Mouse (Mus musculus): ENCODE results near the gene Cxxc4. TPM values are rescaled to one million over a fixed set of nuclear protein-coding genes. Genes with fewer than 3 reads are reported as not detected.

Gene Cxxc4
- polyA plus RNA-seq, 1 experiment from 2014 or later = 32.7 TPM

GRCm38 (mm10) chr3:134239971-134240717 is 3.9 kb downstream of the Cxxc4 start:
- peak; percentile 64 for ATAC-seq (ENCODE audit: low FRiP score)
- H3K9ac ChIP-seq (ENCODE audit: low read depth, low read length) = peak overlapping the region; percentile 91
- under 1% methylated on average over 27 of the region's 61 CpGs for WGBS
- H3K36me3 ChIP-seq (ENCODE audit: control insufficient read depth, insufficient read depth, low read length) = no peaks in the 10 kb centered on the region
- 0 out of 2 replicates have a peak, but pooled peaks cover 2% of the 10 kb centered on the region for H3K4me1 ChIP-seq (replicated peaks; ENCODE audit: control insufficient read depth, insufficient read depth, low read length)
- peak overlapping the region; percentile 100 for H3K27ac ChIP-seq (ENCODE audit: low read depth, low read length)
- DNase-seq (ENCODE audit: low spot score) = peak; percentile 84
- no peaks in the 10 kb centered on the region for H3K9me3 ChIP-seq (ENCODE audit: control insufficient read depth, low read length)
- H3K4me3 ChIP-seq (ENCODE audit: low read depth, low read length) = peak overlapping the region; percentile 71
- H3K27me3 ChIP-seq (ENCODE audit: control insufficient read depth, insufficient read depth, low read length) = no peaks in the 10 kb centered on the region
- peak overlapping the region; percentile 86 for H3K4me2 ChIP-seq (replicated peaks; ENCODE audit: low read depth, low read length)

DNA sequence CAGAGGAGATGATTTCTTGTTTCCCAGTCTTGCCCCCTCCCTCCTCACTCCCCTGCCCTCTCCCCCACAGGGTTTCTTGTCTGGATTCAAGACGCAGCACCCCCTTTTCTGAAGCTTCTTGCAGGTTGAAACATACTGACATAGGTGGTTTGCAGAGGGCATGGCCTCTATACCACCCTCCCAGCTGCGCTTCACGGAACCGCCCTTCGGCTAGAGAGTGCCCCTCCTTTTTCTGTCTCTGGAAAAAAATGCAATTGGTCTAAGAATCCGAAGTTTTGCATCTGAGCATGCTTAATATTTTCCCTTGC is 4.4 kb downstream of the Cxxc4 start:
- H3K9ac ChIP-seq (ENCODE audit: low read depth, low read length) = peak overlapping the region; percentile 91
- peak overlapping the region; percentile 71 for H3K4me3 ChIP-seq (ENCODE audit: low read depth, low read length)
- peak overlapping the region; percentile 86 for H3K4me2 ChIP-seq (replicated peaks; ENCODE audit: low read depth, low read length)
- H3K27me3 ChIP-seq (ENCODE audit: control insufficient read depth, insufficient read depth, low read length) = no peaks in the 10 kb centered on the region
- H3K4me1 ChIP-seq (replicated peaks; ENCODE audit: control insufficient read depth, insufficient read depth, low read length) = 0 out of 2 replicates have a peak, but pooled peaks cover 2% of the 10 kb centered on the region
- H3K27ac ChIP-seq (ENCODE audit: low read depth, low read length) = peak overlapping the region; percentile 100
- DNase-seq (ENCODE audit: low spot score) = peak; percentile 52
- no peaks in the 10 kb centered on the region for H3K9me3 ChIP-seq (ENCODE audit: control insufficient read depth, low read length)
- no peak for ATAC-seq (ENCODE audit: low FRiP score)
- WGBS = 4% methylated on average over 6 of the region's 6 CpGs
- H3K36me3 ChIP-seq (ENCODE audit: control insufficient read depth, insufficient read depth, low read length) = no peaks in the 10 kb centered on the region

DNA sequence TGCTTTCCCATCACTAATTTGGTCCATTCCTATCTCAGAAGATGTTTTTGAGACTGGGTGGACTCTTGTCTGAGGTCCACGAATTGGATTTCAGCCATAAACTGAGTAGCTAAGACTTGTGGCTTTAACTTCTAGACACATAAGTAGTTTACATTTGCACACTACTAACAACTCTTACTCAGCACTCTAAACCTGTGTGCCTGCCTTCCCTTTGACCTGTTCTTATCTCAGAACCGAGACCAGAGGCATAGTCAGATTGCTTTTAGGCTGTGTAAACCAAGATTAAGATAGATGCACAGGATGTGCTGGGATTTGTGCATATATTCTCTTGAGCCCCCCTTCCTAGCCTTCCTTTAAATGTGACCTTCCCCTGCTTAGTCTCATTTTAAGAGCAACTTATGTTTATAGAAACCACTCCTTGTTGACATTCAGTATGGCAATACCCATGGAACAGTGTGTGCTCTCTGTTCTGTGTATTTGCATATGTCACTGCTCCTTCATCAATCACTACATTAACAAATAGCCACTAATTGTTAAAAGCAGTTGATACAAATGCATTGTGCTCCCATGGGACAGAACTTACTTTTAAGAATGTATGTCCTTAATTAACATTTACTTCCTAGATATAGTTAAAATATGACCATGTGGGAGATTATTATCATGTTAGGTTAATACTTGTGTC is 7.0 kb downstream of the Cxxc4 start:
- peak; percentile 11 for DNase-seq (ENCODE audit: low spot score)
- ATAC-seq (ENCODE audit: low FRiP score) = no peak
- Histone ChIP-seq H3K9me3 (ENCODE audit: control insufficient read depth, low read length) (no peaks in the 10 kb centered on the region), H3K27ac (ENCODE audit: low read depth, low read length) (no peak overlapping the region), H3K9ac (ENCODE audit: low read depth, low read length) (no peak overlapping the region), H3K36me3 (ENCODE audit: control insufficient read depth, insufficient read depth, low read length) (no peaks in the 10 kb centered on the region), H3K27me3 (ENCODE audit: control insufficient read depth, insufficient read depth, low read length) (no peaks in the 10 kb centered on the region), H3K4me3 (ENCODE audit: low read depth, low read length) (no peak overlapping the region), H3K4me1 (replicated peaks; ENCODE audit: control insufficient read depth, insufficient read depth, low read length) (0 out of 2 replicates have a peak, but pooled peaks cover 2% of the 10 kb centered on the region), H3K4me2 (replicated peaks; ENCODE audit: low read depth, low read length) (peak overlapping the region; percentile 36)
- 54% methylated on average over 2 of the region's 2 CpGs for WGBS

DNA sequence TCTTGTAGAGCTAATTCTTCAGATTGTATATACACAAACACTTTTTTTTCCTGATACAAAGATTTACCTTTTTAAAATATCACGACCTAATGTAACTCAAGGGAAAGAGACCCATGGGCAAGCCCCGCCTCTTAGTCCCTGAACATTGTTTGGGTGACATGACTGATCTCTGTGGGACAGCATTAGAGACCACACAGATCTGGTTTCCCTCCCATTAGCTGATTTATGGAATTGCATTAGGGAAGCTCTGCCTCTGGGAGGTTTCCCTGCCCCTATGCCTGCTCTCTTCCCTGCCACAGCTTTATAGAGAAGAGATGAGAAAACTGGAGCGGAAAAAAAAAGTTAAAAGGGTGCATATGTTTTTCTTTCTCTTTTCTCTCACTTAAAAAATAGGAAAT is 7.6 kb downstream of the Cxxc4 start:
- Histone ChIP-seq H3K4me3 (ENCODE audit: low read depth, low read length) (no peak overlapping the region), H3K27ac (ENCODE audit: low read depth, low read length) (no peak overlapping the region), H3K9ac (ENCODE audit: low read depth, low read length) (no peak overlapping the region), H3K4me2 (replicated peaks; ENCODE audit: low read depth, low read length) (no peak overlapping the region; the same call in 1 of the 2 replicates), H3K27me3 (ENCODE audit: control insufficient read depth, insufficient read depth, low read length) (no peaks in the 10 kb centered on the region), H3K4me1 (replicated peaks; ENCODE audit: control insufficient read depth, insufficient read depth, low read length) (0 out of 2 replicates have a peak, but pooled peaks cover 2% of the 10 kb centered on the region), H3K36me3 (ENCODE audit: control insufficient read depth, insufficient read depth, low read length) (no peaks in the 10 kb centered on the region), H3K9me3 (ENCODE audit: control insufficient read depth, low read length) (no peaks in the 10 kb centered on the region)
- ATAC-seq (ENCODE audit: low FRiP score) = peak; percentile 22
- 25% methylated on average over 3 of the region's 3 CpGs for WGBS
- DNase-seq (ENCODE audit: low spot score) = peak; percentile 51

DNA sequence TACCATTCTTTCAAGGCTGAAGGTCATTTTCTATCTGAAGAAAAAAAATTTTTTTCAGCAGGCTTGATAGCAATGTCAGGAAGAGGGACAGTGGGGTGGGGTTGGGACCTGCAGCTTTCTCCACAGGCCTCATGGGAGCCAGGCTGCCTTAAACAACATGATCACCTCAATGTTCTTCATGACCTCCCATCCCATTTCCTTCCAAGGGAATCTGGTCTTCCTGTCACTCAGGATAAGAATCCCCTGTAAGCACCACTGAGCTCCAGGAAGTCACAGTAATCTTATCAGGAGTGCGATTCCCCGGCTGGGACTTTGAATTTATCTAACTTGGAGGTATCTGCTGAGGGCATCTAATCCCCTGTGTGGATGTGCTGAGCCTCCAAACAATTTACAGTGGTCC is 17.9 kb downstream of the Cxxc4 start:
- Histone ChIP-seq H3K4me2 (replicated peaks; ENCODE audit: low read depth, low read length) (no peak overlapping the region), H3K9ac (ENCODE audit: low read depth, low read length) (no peak overlapping the region), H3K4me1 (replicated peaks; ENCODE audit: control insufficient read depth, insufficient read depth, low read length) (no peaks in the 10 kb centered on the region), H3K27ac (ENCODE audit: low read depth, low read length) (no peak overlapping the region), H3K4me3 (ENCODE audit: low read depth, low read length) (no peak overlapping the region), H3K9me3 (ENCODE audit: control insufficient read depth, low read length) (no peaks in the 10 kb centered on the region), H3K36me3 (ENCODE audit: control insufficient read depth, insufficient read depth, low read length) (no peaks in the 10 kb centered on the region), H3K27me3 (ENCODE audit: control insufficient read depth, insufficient read depth, low read length) (no peaks in the 10 kb centered on the region)
- WGBS = 80% methylated on average over 2 of the region's 2 CpGs
- no peak for DNase-seq (ENCODE audit: low spot score)
- ATAC-seq (ENCODE audit: low FRiP score) = no peak

GRCm38 (mm10) chr3:134258715-134259114 is 22.4 kb downstream of the Cxxc4 start:
- Histone ChIP-seq H3K27ac (ENCODE audit: low read depth, low read length) (no peak overlapping the region), H3K9ac (ENCODE audit: low read depth, low read length) (no peak overlapping the region), H3K4me2 (replicated peaks; ENCODE audit: low read depth, low read length) (no peak overlapping the region), H3K27me3 (ENCODE audit: control insufficient read depth, insufficient read depth, low read length) (no peaks in the 10 kb centered on the region), H3K9me3 (ENCODE audit: control insufficient read depth, low read length) (no peaks in the 10 kb centered on the region), H3K36me3 (ENCODE audit: control insufficient read depth, insufficient read depth, low read length) (no peaks in the 10 kb centered on the region), H3K4me3 (ENCODE audit: low read depth, low read length) (no peak overlapping the region), H3K4me1 (replicated peaks; ENCODE audit: control insufficient read depth, insufficient read depth, low read length) (no peaks in the 10 kb centered on the region)
- DNase-seq (ENCODE audit: low spot score) = no peak
- 70% methylated on average over 5 of the region's 5 CpGs for WGBS
- peak; percentile 33; the same call in 1 of the 2 replicates for ATAC-seq (ENCODE audit: low FRiP score)

GRCm38 (mm10) chr3:134259300-134259699 is 23.0 kb downstream of the Cxxc4 start:
- H3K4me1 ChIP-seq (replicated peaks; ENCODE audit: control insufficient read depth, insufficient read depth, low read length) = no peaks in the 10 kb centered on the region
- H3K4me2 ChIP-seq (replicated peaks; ENCODE audit: low read depth, low read length) = no peak overlapping the region
- H3K27ac ChIP-seq (ENCODE audit: low read depth, low read length) = no peak overlapping the region
- no peaks in the 10 kb centered on the region for H3K9me3 ChIP-seq (ENCODE audit: control insufficient read depth, low read length)
- no peaks in the 10 kb centered on the region for H3K36me3 ChIP-seq (ENCODE audit: control insufficient read depth, insufficient read depth, low read length)
- peak; percentile 78 for ATAC-seq (ENCODE audit: low FRiP score)
- H3K4me3 ChIP-seq (ENCODE audit: low read depth, low read length) = no peak overlapping the region
- WGBS = 31% methylated on average over 3 of the region's 3 CpGs
- DNase-seq (ENCODE audit: low spot score) = peak; percentile 45
- H3K27me3 ChIP-seq (ENCODE audit: control insufficient read depth, insufficient read depth, low read length) = no peaks in the 10 kb centered on the region
- no peak overlapping the region for H3K9ac ChIP-seq (ENCODE audit: low read depth, low read length)

DNA sequence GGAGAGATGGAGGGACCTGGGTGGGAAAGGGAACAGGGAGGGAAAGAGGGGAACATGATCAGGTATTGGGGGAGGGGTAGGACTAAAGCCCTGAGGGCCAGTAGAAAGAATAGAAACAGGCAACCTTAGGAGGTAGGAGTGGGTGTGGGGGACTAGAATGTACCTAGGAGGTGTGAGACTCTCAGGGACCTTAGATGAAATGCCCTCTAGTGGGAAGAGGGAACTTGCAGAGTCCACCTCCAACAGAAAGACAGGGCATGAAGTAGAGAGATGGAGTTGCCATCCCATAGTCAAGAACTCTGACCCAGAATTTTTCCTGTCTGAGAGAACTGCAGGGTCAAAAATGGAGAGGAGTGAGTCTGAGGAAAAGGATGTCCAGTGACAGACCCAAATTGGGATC is 43.4 kb downstream of the Cxxc4 start:
- Histone ChIP-seq H3K36me3 (ENCODE audit: control insufficient read depth, insufficient read depth, low read length) (no peaks in the 10 kb centered on the region), H3K27me3 (ENCODE audit: control insufficient read depth, insufficient read depth, low read length) (no peaks in the 10 kb centered on the region), H3K4me1 (replicated peaks; ENCODE audit: control insufficient read depth, insufficient read depth, low read length) (no peaks in the 10 kb centered on the region), H3K9ac (ENCODE audit: low read depth, low read length) (no peak overlapping the region), H3K9me3 (ENCODE audit: control insufficient read depth, low read length) (no peaks in the 10 kb centered on the region), H3K27ac (ENCODE audit: low read depth, low read length) (no peak overlapping the region), H3K4me3 (ENCODE audit: low read depth, low read length) (no peak overlapping the region), H3K4me2 (replicated peaks; ENCODE audit: low read depth, low read length) (no peak overlapping the region)
- no peak for ATAC-seq (ENCODE audit: low FRiP score)
- DNase-seq (ENCODE audit: low spot score) = no peak

Measured in hindbrain, embryonic 11.5 days (tissue).